Mouse (Mus musculus) layer of hippocampus, adult 11-12 months (tissue): ENCODE results near the gene Klhl12.

Experiments
- DNase-seq: peaks from one replicate; pipeline ENCODE4 v3.0.0; 2022; ENCODE audit warnings: low spot score

Gene Klhl12

DNA sequence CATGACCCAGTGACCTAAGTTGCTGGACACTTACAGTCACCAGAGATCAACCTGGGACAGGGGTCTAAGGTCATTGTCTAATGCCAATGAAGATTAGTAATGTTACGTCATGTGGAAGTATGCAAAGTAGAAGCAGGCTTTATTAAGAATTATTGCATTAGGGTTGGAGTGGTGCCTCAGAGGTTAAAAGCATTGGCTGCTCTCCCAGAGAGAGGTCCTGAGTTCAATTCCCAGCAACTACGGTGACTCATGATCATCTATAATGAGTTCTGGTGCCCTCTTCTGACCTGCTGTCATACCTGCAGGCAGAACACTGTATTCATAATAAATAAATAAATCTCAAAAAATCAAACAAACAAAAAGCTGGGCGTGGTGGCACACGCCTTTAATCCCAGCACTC, 5.1 kb upstream of the Klhl12 start:
- DNase-seq, result no peak

DNA sequence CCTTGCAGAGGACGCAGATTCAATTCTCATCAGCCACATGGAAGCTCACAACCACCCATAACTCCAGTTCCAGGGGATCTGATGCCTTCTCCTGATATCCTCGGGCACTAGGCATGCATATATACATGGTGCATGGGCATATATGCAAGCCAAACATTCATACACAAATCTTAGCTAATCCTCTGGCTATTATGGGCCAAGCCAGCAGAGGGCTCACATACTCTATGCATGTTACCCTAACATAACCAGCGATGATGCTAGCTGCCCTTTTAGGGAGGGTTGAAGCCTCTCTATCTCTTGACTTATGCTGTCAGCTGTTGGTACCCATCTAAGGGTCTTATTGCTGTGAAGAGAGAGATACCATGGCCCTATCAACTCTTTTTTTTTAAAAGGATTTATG, 4.3 kb upstream of the Klhl12 start:
- peak; percentile 55 for DNase-seq

DNA sequence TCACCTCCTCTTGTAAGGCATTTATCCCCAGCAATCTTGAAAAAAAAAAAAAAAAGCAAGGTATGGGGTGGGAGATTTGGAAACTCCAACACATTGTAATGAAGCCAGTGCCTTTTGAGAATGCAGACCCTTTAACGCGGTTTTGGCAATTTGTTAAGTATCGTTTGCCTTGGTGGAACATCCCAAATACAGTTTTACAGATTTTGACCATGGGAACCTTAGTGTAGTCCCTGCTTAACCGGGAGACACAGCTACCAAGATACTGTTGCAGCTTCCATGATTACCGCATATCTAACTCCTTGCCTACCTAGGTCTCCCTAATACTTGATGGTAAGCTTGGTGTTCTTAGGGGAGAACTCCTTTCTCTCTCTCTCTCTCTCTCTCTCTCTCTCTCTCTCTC, 729 bp downstream of the Klhl12 start:
- DNase-seq, result no peak

DNA sequence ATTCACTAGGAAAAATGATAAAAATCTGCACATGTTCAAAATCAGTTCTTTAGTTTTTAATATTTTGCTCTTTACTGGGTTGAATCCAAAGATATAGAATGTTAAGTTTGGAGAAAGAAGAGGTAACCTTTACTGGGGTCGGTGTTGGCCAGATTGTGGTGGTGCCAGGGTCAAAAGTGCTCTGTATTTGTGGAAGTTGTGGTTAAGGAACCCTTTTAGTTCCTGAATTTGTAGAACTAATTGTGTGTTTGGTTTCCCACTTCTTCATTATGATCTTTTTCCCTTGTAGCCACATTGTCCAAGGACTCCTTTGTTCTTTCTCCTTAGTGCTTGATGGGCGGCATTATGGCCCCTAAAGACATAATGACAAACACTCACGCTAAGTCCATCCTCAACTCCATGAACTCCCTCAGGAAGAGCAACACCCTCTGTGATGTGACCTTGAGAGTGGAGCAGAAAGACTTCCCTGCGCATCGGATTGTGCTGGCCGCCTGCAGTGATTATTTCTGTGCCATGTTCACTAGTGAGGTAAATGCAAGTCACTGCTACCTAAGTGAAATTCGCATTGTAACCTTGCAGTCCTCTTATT, 2.9 kb downstream of the Klhl12 start:
- no peak for DNase-seq

GRCm38 (mm10) chr1:134460294-134461284, 5.3 kb downstream of the Klhl12 start:
- no peak for DNase-seq

DNA sequence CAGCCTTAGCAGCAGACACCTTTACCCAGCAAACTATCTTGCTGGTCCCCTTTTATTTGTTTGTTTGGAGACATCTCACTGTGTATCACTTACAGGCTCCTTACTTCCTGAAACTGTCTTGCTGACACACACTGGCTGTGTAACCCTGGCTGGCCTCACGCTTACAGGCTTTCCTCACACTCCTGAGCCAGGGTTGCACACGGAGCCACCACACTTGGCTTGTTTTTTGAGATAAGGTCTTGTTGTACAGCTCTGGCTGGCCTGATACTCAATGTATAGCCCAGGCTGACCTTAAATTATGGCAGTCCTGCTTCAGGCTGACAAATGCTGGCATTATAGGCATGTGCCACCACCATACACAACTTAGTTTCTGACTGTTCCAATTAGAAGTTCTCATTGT, 29.3 kb downstream of the Klhl12 start:
- DNase-seq, result no peak

DNA sequence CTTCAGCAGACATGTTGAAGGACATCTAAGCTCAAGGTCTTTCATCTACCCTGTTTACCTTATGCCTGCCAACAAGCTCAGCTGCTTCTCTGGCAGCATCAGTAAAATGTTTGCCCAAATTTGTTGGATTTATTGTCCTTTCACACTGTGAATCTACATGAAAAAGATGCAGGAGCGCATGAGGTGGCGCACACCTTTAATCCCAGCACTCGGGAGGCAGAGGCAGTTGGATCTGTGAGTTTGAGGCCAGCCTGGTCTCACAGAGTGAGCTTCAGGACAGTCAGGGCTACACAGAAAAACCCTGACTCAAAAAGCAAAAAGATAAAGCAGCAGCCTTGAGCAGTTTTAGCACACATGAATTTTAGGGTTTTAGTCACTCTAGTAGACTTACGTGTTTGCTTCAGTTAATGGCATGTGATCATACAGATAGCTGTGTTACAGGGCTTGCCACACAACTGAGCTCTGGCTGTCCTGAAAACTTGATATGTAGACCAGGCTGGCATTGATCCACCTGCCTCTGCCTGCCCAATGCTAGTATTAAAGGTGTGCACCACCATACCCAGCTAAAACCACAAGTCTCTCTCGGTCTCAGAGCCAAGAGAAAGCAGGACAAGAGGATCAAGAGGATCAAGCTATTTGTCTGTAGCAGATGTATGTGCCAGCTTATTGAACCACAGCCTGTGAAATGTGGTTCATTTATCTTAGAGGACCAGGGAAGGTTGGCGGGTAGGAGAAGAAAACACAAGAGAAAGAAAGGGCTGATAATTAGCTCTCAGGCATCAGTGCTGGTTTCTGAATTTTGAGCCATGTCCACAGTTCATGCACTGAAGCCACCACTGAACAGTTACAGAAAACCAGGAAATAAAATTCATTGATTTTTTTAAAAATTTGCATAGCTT, 35.8 kb downstream of the Klhl12 start:
- no peak for DNase-seq

DNA sequence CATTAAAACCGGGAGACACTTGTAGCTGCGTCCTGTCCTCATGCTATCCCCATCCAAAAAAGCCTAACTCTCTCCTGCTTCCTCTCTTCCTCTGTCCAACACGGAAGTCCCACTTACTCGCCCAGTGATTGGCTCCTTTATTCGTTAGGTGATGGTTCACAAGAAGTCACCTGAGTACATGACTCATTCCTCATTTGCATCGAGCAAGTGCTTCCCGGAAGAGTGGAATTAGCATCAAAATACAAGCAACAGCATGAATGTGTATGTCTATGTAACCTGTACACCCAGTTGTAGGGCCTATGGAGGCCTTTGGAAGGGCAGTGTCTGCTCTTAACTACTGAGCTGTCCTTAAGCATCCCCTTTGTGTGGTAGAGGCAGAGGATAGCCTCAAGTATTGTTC, 36.9 kb downstream of the Klhl12 start:
- no peak for DNase-seq

DNA sequence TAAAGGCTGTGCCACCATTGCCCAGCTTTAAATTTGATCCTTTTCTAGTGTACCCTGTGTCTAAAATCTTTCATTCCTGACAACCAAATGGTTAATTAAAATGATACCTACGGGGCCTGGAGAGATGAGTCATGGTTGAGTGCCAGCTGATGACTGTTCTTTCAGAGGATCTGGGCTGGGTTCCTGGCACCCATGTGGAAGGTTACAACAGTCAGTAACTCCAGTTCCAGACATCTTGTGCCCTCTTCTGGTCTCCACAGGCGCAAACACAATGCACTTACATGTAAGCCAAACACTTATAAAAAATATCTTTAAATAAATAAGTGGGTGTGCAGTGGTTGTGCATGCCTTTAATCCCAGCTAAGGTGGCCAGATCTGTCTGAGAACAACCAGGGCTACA, 38.2 kb downstream of the Klhl12 start:
- no peak for DNase-seq

DNA sequence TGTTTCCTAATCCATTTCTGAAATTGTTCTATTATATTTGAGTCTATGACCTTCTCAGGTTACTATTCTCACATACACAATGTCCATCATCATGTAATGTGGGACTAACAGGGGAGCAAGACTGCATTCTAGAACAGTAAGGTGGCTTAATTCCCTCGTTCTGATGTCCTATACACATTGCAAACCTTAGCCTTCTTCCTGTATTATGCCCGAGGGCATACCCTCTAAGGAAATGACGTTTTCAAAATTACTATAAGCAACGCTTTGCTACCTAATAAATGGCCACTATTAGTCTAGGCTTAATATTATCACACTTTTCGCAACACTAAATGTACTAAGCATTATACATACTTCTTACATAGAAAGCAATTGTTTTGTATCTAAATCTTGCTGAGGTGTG, 38.6 kb downstream of the Klhl12 start:
- DNase-seq, result no peak

DNA sequence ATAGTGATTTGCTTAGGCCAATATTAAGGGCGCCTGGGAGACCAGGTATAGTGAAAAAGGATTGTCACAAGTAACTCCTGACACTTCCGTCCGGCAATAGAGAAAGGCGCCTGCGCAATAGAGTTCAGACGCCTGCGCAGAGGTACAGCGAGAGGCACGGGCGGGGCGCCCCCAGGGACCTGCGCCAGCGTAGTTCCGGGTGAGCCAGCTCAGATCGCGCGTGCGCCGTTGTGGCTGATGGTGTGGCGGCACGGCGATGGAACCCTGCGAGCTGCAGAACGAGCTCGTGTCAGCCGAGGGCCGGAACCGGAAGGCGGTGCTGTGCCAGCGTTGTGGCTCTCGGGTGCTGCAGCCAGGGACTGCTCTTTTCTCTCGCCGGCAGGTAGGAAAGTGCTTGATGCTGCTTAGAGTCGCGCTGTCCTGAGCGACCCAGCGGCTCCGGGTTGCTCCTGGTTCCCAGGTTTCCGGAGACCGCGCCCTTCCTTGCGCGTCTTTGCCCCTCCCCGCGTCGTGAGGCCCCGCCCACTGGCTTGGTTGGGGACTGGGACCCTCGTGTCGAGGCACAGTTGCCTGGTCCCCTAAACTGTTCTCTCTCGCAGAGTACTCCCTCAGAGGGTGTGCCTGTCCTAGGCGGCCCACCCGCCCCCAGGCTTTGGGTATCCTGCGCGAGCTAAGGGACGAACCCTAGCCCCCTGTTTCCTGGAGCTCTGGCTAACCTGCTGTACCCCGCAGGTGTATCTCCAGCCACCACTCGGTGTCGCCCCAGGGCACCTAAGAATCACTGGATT, 39.3 kb downstream of the Klhl12 start, which contains the start of gene Rabif:
Rabif (plus strand) TSS at position 221 of the 788 bp plus-strand sequence.
- DNase-seq, result peak; percentile 98

GRCm38 (mm10) chr1:134495216-134495539, 39.8 kb downstream of the Klhl12 start:
- no peak for DNase-seq

GRCm38 (mm10) chr1:134495991-134496390, 40.7 kb downstream of the Klhl12 start:
- no peak for DNase-seq

DNA sequence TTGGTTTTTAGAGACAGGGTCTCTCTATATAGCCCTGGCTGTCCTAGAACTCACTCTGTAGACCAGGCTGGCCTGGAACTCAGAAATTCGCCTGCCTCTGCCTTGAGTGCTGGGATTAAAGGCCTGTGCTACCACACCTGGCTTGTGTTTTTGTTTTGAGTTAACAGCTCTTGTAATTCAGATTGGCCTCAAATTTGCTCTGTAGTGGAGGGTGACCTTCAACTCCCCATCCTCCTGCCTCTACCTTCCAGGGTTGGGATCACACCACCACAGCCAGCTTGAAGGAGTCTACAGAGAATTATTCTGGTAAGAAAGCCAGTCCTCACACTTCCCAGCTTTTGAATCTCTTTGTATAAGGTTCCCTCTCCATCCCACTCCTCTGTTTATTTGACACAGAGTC, 45.6 kb downstream of the Klhl12 start:
- DNase-seq, result no peak

- DNase-seq, result no peak
These were observed 50.9 kb downstream of the Klhl12 start for GRCm38 (mm10) chr1:134506201-134506600.

GRCm38 (mm10) chr1:134510018-134510417, 54.7 kb downstream of the Klhl12 start:
- no peak for DNase-seq

GRCm38 (mm10) chr1:134512183-134512582, 56.9 kb downstream of the Klhl12 start:
- DNase-seq, result no peak

DNA sequence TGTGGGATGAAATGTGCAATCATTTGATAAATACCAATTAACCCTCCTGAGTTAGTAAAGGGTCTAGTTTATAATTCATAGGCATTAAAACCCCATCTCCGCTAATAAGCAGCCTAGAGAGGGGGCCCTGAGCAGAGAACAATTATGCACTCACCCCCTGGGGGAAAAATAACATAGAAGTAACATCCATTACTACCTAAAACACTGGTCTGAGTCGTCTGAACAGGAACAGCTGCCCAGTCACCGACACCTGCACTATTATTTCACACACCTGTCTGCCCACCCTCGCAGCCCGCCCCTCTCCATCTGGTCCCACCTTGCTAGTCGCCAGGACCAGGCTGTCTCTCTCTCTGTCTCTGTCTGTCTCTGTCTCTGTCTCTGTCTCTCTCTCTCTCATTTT, 57.3 kb downstream of the Klhl12 start:
- no peak for DNase-seq

DNA sequence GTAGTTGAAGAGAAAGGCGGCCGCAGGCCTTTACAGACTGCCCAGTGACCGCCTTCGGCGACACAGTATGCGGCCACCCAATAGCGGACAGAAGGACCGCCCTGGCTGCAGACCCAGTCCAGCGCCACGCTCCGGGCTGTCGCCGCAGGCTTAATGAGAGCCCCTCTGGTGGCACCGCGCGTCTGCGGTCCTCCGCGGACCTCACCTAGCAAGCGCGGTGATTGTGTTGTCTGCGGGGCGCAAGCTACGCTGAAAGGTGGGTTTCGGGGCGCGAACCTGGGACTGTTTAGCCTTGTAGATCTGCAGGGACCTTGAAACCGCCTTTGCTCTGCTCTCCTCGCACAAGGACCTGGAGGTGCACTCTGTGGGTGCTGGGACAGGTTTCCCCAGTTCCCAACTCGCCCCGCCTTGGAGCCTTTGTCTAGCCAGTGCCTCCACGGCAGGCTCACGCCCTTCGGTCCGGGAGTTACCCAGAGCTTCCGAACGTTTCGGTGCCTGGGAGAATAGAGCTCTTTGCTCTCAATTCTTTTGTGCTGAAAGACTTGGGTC, 58.1 kb downstream of the Klhl12 start:
- DNase-seq, result no peak

GRCm38 (mm10) chr1:134513876-134514590, 58.7 kb downstream of the Klhl12 start:
- no peak for DNase-seq

DNA sequence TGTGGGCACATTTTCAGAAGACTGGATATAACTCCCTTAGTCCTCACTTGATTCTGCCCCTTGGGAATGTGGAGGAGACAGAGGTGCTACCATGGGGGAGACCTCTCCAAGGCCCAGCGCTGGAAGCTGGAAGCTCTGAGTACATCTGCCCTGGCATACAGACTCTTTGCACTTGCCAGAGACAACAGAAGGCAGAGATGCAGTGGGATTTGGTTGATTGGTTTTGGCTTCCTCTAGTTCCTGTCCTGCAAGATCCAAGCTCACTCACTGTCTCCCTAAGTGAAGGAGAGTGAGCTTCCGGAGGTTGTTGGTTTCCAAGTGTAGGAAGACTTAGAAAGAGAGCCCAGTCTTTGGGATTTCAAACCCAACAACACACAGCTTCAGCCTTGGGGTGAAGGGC, 60.6 kb downstream of the Klhl12 start:
- no peak for DNase-seq
